In genomic region chr12:34528201-34529164, GRCm38 (mm10) we compare ENCODE assay signal across 8 mouse cellular contexts.
DNase-seq lines count a peak whose midpoint lies in the region; ATAC-seq lines count a peak whose summit lies in the region.

No protein-coding gene starts in this region.

- WGBS in forebrain, embryonic 13.5 days, result 1% methylated on average over 11 of the region's 11 CpGs
- 8% methylated on average over 11 of the region's 11 CpGs for WGBS in hindbrain, embryonic 14.5 days
- 10% methylated on average over 11 of the region's 11 CpGs for WGBS in stomach, embryonic 14.5 days

- H3K9me3 ChIP-seq in forebrain, embryonic 13.5 days (replicated peaks), result no peaks in the 10 kb centered on the region
- no peaks in the 10 kb centered on the region for H3K9me3 ChIP-seq in hindbrain, embryonic 14.5 days (ENCODE audit: control insufficient read depth, low read length)
- no peaks in the 10 kb centered on the region for H3K9me3 ChIP-seq in stomach, embryonic 14.5 days (ENCODE audit: control insufficient read depth, low read depth, low read length)

- DNase-seq in kidney, postnatal 10 days, result peak; percentile 36
- DNase-seq in kidney, postnatal 36 days, result no peak
- peak; percentile 64 for DNase-seq in hindbrain, embryonic 14.5 days (ENCODE audit: low spot score)
- peak; percentile 22 for DNase-seq in lung, postnatal 10 days
- no peak for DNase-seq in urinary bladder, adult 18-20 months (ENCODE audit: low spot score in 2 of 2)

- H3K27me3 ChIP-seq in forebrain, embryonic 13.5 days, result no peaks in the 10 kb centered on the region
- no peaks in the 10 kb centered on the region for H3K27me3 ChIP-seq in hindbrain, embryonic 14.5 days (ENCODE audit: control insufficient read depth, insufficient read depth, low read length)
- no peaks in the 10 kb centered on the region for H3K27me3 ChIP-seq in stomach, embryonic 14.5 days (ENCODE audit: control insufficient read depth, insufficient read depth, low read length)

- H3K4me3 ChIP-seq in brown adipose tissue, adult 24 weeks (ENCODE audit: insufficient read depth, low read depth, low read length), result peak overlapping the region; percentile 27; the same call in 1 of the 2 replicates
- peak overlapping the region; percentile 38 for H3K4me3 ChIP-seq in forebrain, embryonic 13.5 days
- H3K4me3 ChIP-seq in hindbrain, embryonic 14.5 days (replicated peaks; ENCODE audit: low read length), result peak overlapping the region; percentile 30
- peak overlapping the region; percentile 9; the same call in 1 of the 2 replicates for H3K4me3 ChIP-seq in stomach, embryonic 14.5 days (ENCODE audit: low read depth, low read length)

- H3K4me1 ChIP-seq in brown adipose tissue, adult 24 weeks (ENCODE audit: control insufficient read depth, insufficient read depth, insufficient read length, low read length), result no peaks in the 10 kb centered on the region; the same call in 1 of the 2 replicates
- H3K4me1 ChIP-seq in forebrain, embryonic 13.5 days, result peaks cover 33% of the 10 kb centered on the region
- peaks cover 27% of the 10 kb centered on the region for H3K4me1 ChIP-seq in hindbrain, embryonic 14.5 days (replicated peaks; ENCODE audit: control insufficient read depth, insufficient read depth, low read length)
- H3K4me1 ChIP-seq in stomach, embryonic 14.5 days (ENCODE audit: control insufficient read depth, insufficient read depth, low read length), result peaks cover 11% of the 10 kb centered on the region

- H3K27ac ChIP-seq in brown adipose tissue, adult 24 weeks (replicated peaks; ENCODE audit: low read depth, low read length), result no peak overlapping the region; the same call in 1 of the 2 replicates
- peak overlapping the region; percentile 79 for H3K27ac ChIP-seq in forebrain, embryonic 13.5 days
- H3K27ac ChIP-seq in hindbrain, embryonic 14.5 days, result peak overlapping the region; percentile 79
- H3K27ac ChIP-seq in stomach, embryonic 14.5 days (ENCODE audit: low read length), result peak overlapping the region; percentile 45

- ATAC-seq in forebrain, embryonic 13.5 days, result peak; percentile 92
- peak; percentile 84 for ATAC-seq in hindbrain, embryonic 14.5 days (ENCODE audit: low FRiP score)
- peak; percentile 75; the same call in 1 of the 2 replicates for ATAC-seq in stomach, embryonic 14.5 days (ENCODE audit: insufficient number of reproducible peaks, insufficient read depth, low FRiP score, low read depth)

- H3K36me3 ChIP-seq in forebrain, embryonic 13.5 days (ENCODE audit: poor library complexity, severe bottlenecking), result no peaks in the 10 kb centered on the region
- H3K36me3 ChIP-seq in hindbrain, embryonic 14.5 days (replicated peaks; ENCODE audit: control insufficient read depth, insufficient read depth), result no peaks in the 10 kb centered on the region
- H3K36me3 ChIP-seq in stomach, embryonic 14.5 days (ENCODE audit: control insufficient read depth, insufficient read depth, low read length), result no peaks in the 10 kb centered on the region

- H3K4me2 ChIP-seq in forebrain, embryonic 13.5 days, result peak overlapping the region; percentile 61
- peak overlapping the region; percentile 51 for H3K4me2 ChIP-seq in hindbrain, embryonic 14.5 days (replicated peaks)
- peak overlapping the region; percentile 39 for H3K4me2 ChIP-seq in stomach, embryonic 14.5 days (replicated peaks; ENCODE audit: low read depth, low read length)

- peak overlapping the region; percentile 60 for H3K9ac ChIP-seq in forebrain, embryonic 13.5 days
- peak overlapping the region; percentile 37; the same call in 1 of the 2 replicates for H3K9ac ChIP-seq in hindbrain, embryonic 14.5 days
- H3K9ac ChIP-seq in stomach, embryonic 14.5 days (replicated peaks; ENCODE audit: low read depth, low read length), result no peak overlapping the region

Comparison
In these comparisons a context has a peak if more than half of its experiments do, and no peak if none do; other contexts are left out.
1. DNase-seq: peak in kidney, postnatal 10 days (single experiment), hindbrain, embryonic 14.5 days (single experiment) and lung, postnatal 10 days (single experiment); none in kidney, postnatal 36 days (0 of 2) and urinary bladder, adult 18-20 months (0 of 2).
2. Peak in every context shown above with its lines, with median percentiles within 50 percentile points of each other: H3K4me3 ChIP-seq, ATAC-seq and H3K4me2 ChIP-seq.